Mouse (Mus musculus) limb, embryonic 13.5 days (tissue): ENCODE measurements around the gene Tas2r108. TPM values are rescaled to one million over a fixed set of nuclear protein-coding genes. Genes with fewer than 3 reads are reported as not detected.

ENCODE experiments used
- polyA plus RNA-seq: library from polyadenylated mRNA; unstranded; fragments of >200 nt; fragmentation: Nextera tagmentation; extraction: Ambion mirVana; gene quantifications from 2 replicates; pipeline ENCODE4 v1.2.1, GENCODE M21; 2015

The Tas2r108 gene
- polyA plus RNA-seq, 1 experiment from 2014 or later = not detected

Other genes starting within 250 kb of the Tas2r108 start
- gene Agk, start 168.4 kb upstream of the Tas2r108 start, polyA plus RNA-seq = 46.9 and 50.2 TPM in 2 replicates
- gene E330009J07Rik, start 57.4 kb upstream of the Tas2r108 start, polyA plus RNA-seq = 9.3 and 10.1 TPM in 2 replicates
- not detected in 2 replicates for gene Wee2, start 54.4 kb upstream of the Tas2r108 start, polyA plus RNA-seq
- gene Ssbp1, start 22.2 kb upstream of the Tas2r108 start, polyA plus RNA-seq = 180 and 194 TPM in 2 replicates
- gene Tas2r137, start 2.3 kb upstream of the Tas2r108 start, polyA plus RNA-seq = not detected in 2 replicates
- gene Prss37, start 26.0 kb downstream of the Tas2r108 start, polyA plus RNA-seq = not detected in 2 replicates
- gene Olfr461, start 61.5 kb downstream of the Tas2r108 start, polyA plus RNA-seq = 0.03 and 0.04 TPM in 2 replicates
- not detected in 2 replicates for gene Olfr460, start 76.0 kb downstream of the Tas2r108 start, polyA plus RNA-seq
- 1.2 TPM in 2 replicates for gene Clec5a, start 92.3 kb downstream of the Tas2r108 start, polyA plus RNA-seq
- not detected in 2 replicates for gene Tas2r138, start 119.8 kb downstream of the Tas2r108 start, polyA plus RNA-seq
- gene Mgam, start 135.3 kb downstream of the Tas2r108 start, polyA plus RNA-seq = 0.20 and 0.23 TPM in 2 replicates